Mouse (Mus musculus): Measurements from ENCODE around the gene Zbtb5.

DNA sequence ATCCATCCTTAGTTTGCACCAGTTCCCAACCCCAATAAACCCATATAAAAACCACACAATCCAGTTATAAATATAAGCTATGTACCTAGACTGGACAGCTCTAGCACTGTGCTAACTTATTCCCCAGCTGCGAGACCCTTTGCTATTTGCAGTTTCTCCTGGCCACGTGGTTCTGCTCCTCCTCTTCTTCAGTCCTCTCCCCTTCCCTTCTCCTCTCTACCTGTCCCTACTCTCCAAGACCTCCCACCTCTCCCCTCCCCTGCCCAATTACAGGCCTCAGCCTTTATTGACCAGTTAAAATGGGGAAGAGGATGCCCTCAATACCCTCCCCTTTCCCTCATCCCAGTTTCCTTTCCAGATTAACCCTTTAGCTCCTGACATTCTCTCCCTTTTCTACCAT, 1.3 kb upstream of the Zbtb5 start:
- TF ChIP-seq CTCF (IDR thresholded peaks at IDR 0.05; ENCODE audit: borderline replicate concordance, extremely low read depth, insufficient read depth, insufficient read length) (no peak), POLR2A (IDR thresholded peaks at IDR 0.05; ENCODE audit: borderline replicate concordance, extremely low read depth, insufficient read depth, insufficient read length, poor library complexity, severe bottlenecking) (no peak)

Measured in brain, embryonic 14.5 days (tissue).